Mouse (Mus musculus) bone marrow, adult 2 months (tissue): ENCODE measurements at regions not wholly inside any gene's neighbourhood (a gene's known extent, or its start where the extent isn't known, plus 50 kb on each side); places are given as distances from the start of the nearest gene placed in this dataset.

Experiments used
- H3K27ac ChIP-seq: fragments of 200-500 bp; 2 replicates; pipeline ENCODE4 v1.5.1; 2012; ENCODE audit warnings: low read depth, mild to moderate bottlenecking, control low read depth, inconsistent platforms, low read length; ENCODE audit not compliant: control insufficient read depth, poor library complexity, insufficient read depth
- H3K4me1 ChIP-seq: fragments of 200-500 bp; 2 replicates; pipeline ENCODE4 v1.6.1; 2011; ENCODE audit warnings: low read length; ENCODE audit not compliant: control insufficient read depth, insufficient read depth
- H3K4me3 ChIP-seq: fragments of 200-500 bp; replicated peaks from 2 replicates; pipeline ENCODE3; 2011; ENCODE audit warnings: mild to moderate bottlenecking, low read depth, low read length, control low read depth; ENCODE audit not compliant: control insufficient read depth
- CTCF ChIP-seq: fragments of 200-500 bp; IDR thresholded peaks from 2 replicates; pipeline ENCODE4 v1.5.1; 2011; ENCODE audit warnings: low read length, control low read depth; ENCODE audit not compliant: control insufficient read depth, insufficient read depth
- POLR2A ChIP-seq: fragments of 200-500 bp; IDR thresholded peaks from 2 replicates; pipeline ENCODE4 v1.6.1; 2011; ENCODE audit warnings: low read depth, mild to moderate bottlenecking, control low read depth, low read length, borderline replicate concordance; ENCODE audit not compliant: control insufficient read depth
- WGBS: fragments of 180-500 bp; shearing (Covaris S2); methylation state at CpG from one replicate; pipeline ENCODE4 v1.1.7; 2018; 5-methylcytosine and 5-hydroxymethylcytosine counted together

- 78% methylated on average over 2 of the region's 2 CpGs for WGBS
- no peak for TF ChIP-seq POLR2A
- no peak for TF ChIP-seq CTCF
- no peaks in the 10 kb centered on the region for H3K4me1 ChIP-seq
- H3K27ac ChIP-seq, result no peak overlapping the region
- no peak overlapping the region for H3K4me3 ChIP-seq
Measured at GRCm38 (mm10) chr1:137106444-137106843, 146.2 kb upstream of the Nr5a2 start.

- TF ChIP-seq POLR2A, result no peak
- no peak for TF ChIP-seq CTCF
- H3K4me1 ChIP-seq, result no peaks in the 10 kb centered on the region
- no peak overlapping the region for H3K4me3 ChIP-seq
- H3K27ac ChIP-seq, result no peak overlapping the region
- WGBS, result 37% methylated on average over 9 of the region's 9 CpGs
Measured at GRCm38 (mm10) chr1:137091762-137092161, 131.5 kb upstream of the Nr5a2 start.

DNA sequence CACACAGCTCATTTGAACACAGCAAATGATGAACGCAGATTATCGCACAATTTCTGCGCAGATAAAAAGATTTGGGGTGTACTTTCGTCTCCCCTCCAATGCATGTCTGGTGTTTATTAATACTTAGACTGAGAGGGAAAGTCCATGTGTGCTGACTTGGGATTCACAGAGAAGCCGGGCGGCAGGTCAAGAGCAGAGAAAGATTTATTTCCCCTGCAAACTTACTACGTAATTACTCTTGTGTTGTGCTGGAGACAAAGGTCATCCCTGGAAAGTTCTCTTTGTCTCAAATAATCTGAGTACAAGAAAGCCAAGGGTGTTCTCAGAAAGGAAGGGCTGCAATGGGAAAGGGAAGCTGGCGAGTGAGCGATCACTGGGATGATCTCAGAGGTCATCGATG lies 127.9 kb upstream of the Nr5a2 start:
- 88% methylated on average over 10 of the region's 10 CpGs for WGBS
- no peak for TF ChIP-seq POLR2A
- TF ChIP-seq CTCF, result no peak
- no peaks in the 10 kb centered on the region for H3K4me1 ChIP-seq
- H3K27ac ChIP-seq, result no peak overlapping the region
- no peak overlapping the region for H3K4me3 ChIP-seq

DNA sequence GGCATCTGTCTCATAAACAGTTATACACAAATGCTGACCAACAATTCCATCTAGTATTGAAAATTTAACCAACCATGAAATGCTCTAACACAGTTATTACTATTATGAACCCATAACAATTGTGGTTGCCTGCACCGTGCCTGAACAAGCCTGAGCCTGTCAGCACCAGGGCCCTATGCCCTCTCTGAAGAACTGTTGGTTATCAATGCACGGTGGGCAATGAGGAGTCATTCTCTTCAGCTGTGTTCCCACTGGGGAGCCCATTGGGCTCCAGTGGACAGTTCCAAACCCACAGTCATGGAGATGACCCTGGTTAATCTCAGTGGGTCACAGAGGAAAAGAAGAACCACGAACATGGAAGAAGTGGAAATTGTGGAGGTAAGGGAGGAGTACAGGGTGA lies 126.5 kb upstream of the Nr5a2 start:
- 86% methylated on average over 3 of the region's 3 CpGs for WGBS
- Histone ChIP-seq H3K4me1 (no peaks in the 10 kb centered on the region), H3K27ac (no peak overlapping the region), H3K4me3 (no peak overlapping the region)
- TF ChIP-seq CTCF (no peak), POLR2A (no peak)

GRCm38 (mm10) chr1:137083500-137083899 lies 123.3 kb upstream of the Nr5a2 start:
- Histone ChIP-seq H3K4me1 (no peaks in the 10 kb centered on the region), H3K4me3 (no peak overlapping the region), H3K27ac (no peak overlapping the region)
- TF ChIP-seq CTCF (no peak), POLR2A (no peak)
- WGBS, result 71% methylated on average over 1 of the region's 1 CpGs

GRCm38 (mm10) chr1:137079401-137080003 lies 119.3 kb upstream of the Nr5a2 start:
- Histone ChIP-seq H3K4me1 (no peaks in the 10 kb centered on the region), H3K4me3 (no peak overlapping the region), H3K27ac (no peak overlapping the region)
- TF ChIP-seq CTCF (no peak), POLR2A (no peak)
- 40% methylated on average over 11 of the region's 11 CpGs for WGBS

- WGBS, result under 1% methylated on average over 9 of the region's 9 CpGs
- H3K4me1 ChIP-seq, result no peaks in the 10 kb centered on the region
- no peak overlapping the region for H3K27ac ChIP-seq
- H3K4me3 ChIP-seq, result no peak overlapping the region
- TF ChIP-seq POLR2A (no peak), CTCF (no peak)
Measured at GRCm38 (mm10) chr1:137074787-137075186, 114.5 kb upstream of the Nr5a2 start.

- no peaks in the 10 kb centered on the region for H3K4me1 ChIP-seq
- TF ChIP-seq CTCF, result no peak
- TF ChIP-seq POLR2A, result no peak
- no peak overlapping the region for H3K27ac ChIP-seq
- WGBS, result 9% methylated on average over 8 of the region's 8 CpGs
- no peak overlapping the region for H3K4me3 ChIP-seq
Measured at GRCm38 (mm10) chr1:137073857-137074572, 113.8 kb upstream of the Nr5a2 start.
